Mouse (Mus musculus) forebrain, embryonic 15.5 days (tissue): Measurements from ENCODE around the gene Dvl2. TPM values are rescaled to one million over a fixed set of nuclear protein-coding genes. Genes with fewer than 3 reads are reported as not detected.
"Not testable (repeated sequence)": the region's sequence is repeated elsewhere in the genome, so short reads cannot be mapped to it uniquely, and the experiment has no call there.

Experiments used
- ATAC-seq: fragments of 200-750 bp; cut with Nextera tagmentation; replicated peaks from 2 replicates; pipeline ENCODE4 v1.8.0; 2017; ENCODE audit warnings: mild to moderate bottlenecking, moderate TSS enrichment, moderate library complexity
- H3K27ac ChIP-seq: fragments of 300-500 bp; sonication (generic); replicated peaks from 2 replicates; pipeline ENCODE4 v1.5.1; 2015; ENCODE audit warnings: mild to moderate bottlenecking, inconsistent platforms
- H3K27me3 ChIP-seq: fragments of 300-500 bp; sonication (generic); 2 replicates; pipeline ENCODE4 v1.6.1; 2015; ENCODE audit warnings: inconsistent platforms
- H3K36me3 ChIP-seq: fragments of 300-500 bp; sonication (generic); 2 replicates; pipeline ENCODE4 v1.6.1; 2015; ENCODE audit warnings: mild to moderate bottlenecking, inconsistent platforms
- H3K4me1 ChIP-seq: fragments of 300-500 bp; sonication (generic); 2 replicates; pipeline ENCODE4 v1.6.1; 2015; ENCODE audit warnings: inconsistent platforms
- H3K4me2 ChIP-seq: fragments of 300-500 bp; sonication (generic); replicated peaks from 2 replicates; pipeline ENCODE4 v1.6.1; 2015; ENCODE audit warnings: mild to moderate bottlenecking, inconsistent platforms
- H3K4me3 ChIP-seq: fragments of 300-500 bp; sonication (generic); 2 replicates; pipeline ENCODE4 v1.5.1; 2015; ENCODE audit warnings: mild to moderate bottlenecking, inconsistent platforms
- H3K9ac ChIP-seq: fragments of 300-500 bp; sonication (generic); replicated peaks from 2 replicates; pipeline ENCODE4 v1.6.1; 2015; ENCODE audit warnings: mild to moderate bottlenecking, inconsistent platforms
- H3K9me3 ChIP-seq: fragments of 300-500 bp; sonication (generic); 2 replicates; pipeline ENCODE4 v1.6.1; 2016; ENCODE audit warnings: inconsistent platforms
- WGBS: fragments of 180-500 bp; shearing (Covaris S2); methylation state at CpG from one replicate; pipeline ENCODE4 v1.1.7; 2015; ENCODE audit warnings: mixed read lengths; 5-methylcytosine and 5-hydroxymethylcytosine counted together
- polyA plus RNA-seq: library from polyadenylated mRNA; unstranded; fragments of >200 nt; fragmentation: Nextera tagmentation; extraction: Ambion mirVana; gene quantifications from 2 replicates; pipeline ENCODE4 v1.2.1, GENCODE M21; 2015

Gene Dvl2
- polyA plus RNA-seq, 1 experiment from 2014 or later: 35.3 TPM

GRCm38 (mm10) chr11:70014880-70015558, 14.6 kb downstream of the Dvl2 start, which contains the start of gene Acadvl:
Gene Acadvl, minus strand, starts transcription at chr11:70015411.
- WGBS: under 1% methylated on average over 35 of the region's 35 CpGs
- no peaks in the 10 kb centered on the region for H3K9me3 ChIP-seq

GRCm38 (mm10) chr11:70015677-70016076, 15.3 kb downstream of the Dvl2 start:
- no peaks in the 10 kb centered on the region for H3K27me3 ChIP-seq
- H3K36me3 ChIP-seq: peaks cover 25% of the 10 kb centered on the region
- H3K4me2 ChIP-seq: peak overlapping the region; percentile 74
- WGBS: 68% methylated on average over 6 of the region's 6 CpGs
- peaks cover 50% of the 10 kb centered on the region for H3K4me1 ChIP-seq
- H3K27ac ChIP-seq: no peak overlapping the region
- no peak overlapping the region; the same call in 1 of the 2 replicates for H3K9ac ChIP-seq
- ATAC-seq: no peak
- no peaks in the 10 kb centered on the region for H3K9me3 ChIP-seq
- H3K4me3 ChIP-seq: peak overlapping the region; percentile 54; the same call in 1 of the 2 replicates

More at GRCm38 (mm10) chr11:70014880-70015558, 14.6 kb downstream of the Dvl2 start, which contains the start of gene Acadvl:
- Histone ChIP-seq H3K9ac (peak within 1 kb of the TSS; percentile 73), H3K4me1 (peaks cover 43% of the 10 kb centered on the region), H3K4me3 (peak within 1 kb of the TSS; percentile 54), H3K27me3 (no peaks in the 10 kb centered on the region), H3K4me2 (peak within 1 kb of the TSS; percentile 74), H3K27ac (peak within 1 kb of the TSS; percentile 63), H3K36me3 (peaks cover 31% of the 10 kb centered on the region)
- peak; percentile 79 for ATAC-seq

GRCm38 (mm10) chr11:70016177-70016576, 15.8 kb downstream of the Dvl2 start:
- H3K4me1 ChIP-seq: peaks cover 53% of the 10 kb centered on the region

GRCm38 (mm10) chr11:70016669-70017068, 16.3 kb downstream of the Dvl2 start, which contains the start of gene Dlg4:
Gene Dlg4, plus strand, starts transcription at chr11:70016942.
- WGBS: 76% methylated on average over 3 of the region's 3 CpGs
- H3K9ac ChIP-seq: peak within 1 kb of the TSS; percentile 82
- peak within 1 kb of the TSS; percentile 96 for H3K27ac ChIP-seq
- ATAC-seq: no peak
- H3K27me3 ChIP-seq: no peaks in the 10 kb centered on the region
- H3K9me3 ChIP-seq: no peaks in the 10 kb centered on the region
- peak within 1 kb of the TSS; percentile 65 for H3K4me3 ChIP-seq
- H3K4me2 ChIP-seq: peak within 1 kb of the TSS; percentile 63
- H3K36me3 ChIP-seq: peaks cover 15% of the 10 kb centered on the region
- H3K4me1 ChIP-seq: peaks cover 53% of the 10 kb centered on the region

More at GRCm38 (mm10) chr11:70016177-70016576, 15.8 kb downstream of the Dvl2 start:
- H3K4me2 ChIP-seq, H3K9me3 ChIP-seq, H3K27me3 ChIP-seq, H3K9ac ChIP-seq, H3K4me3 ChIP-seq, ATAC-seq, H3K27ac ChIP-seq: not testable (repeated sequence)
- H3K36me3 ChIP-seq: peaks cover 20% of the 10 kb centered on the region
- WGBS: 81% methylated on average over 2 of the region's 2 CpGs

- Histone ChIP-seq H3K9ac (peak overlapping the region; percentile 82), H3K4me1 (peaks cover 58% of the 10 kb centered on the region), H3K4me2 (peak overlapping the region; percentile 63), H3K27me3 (no peaks in the 10 kb centered on the region), H3K27ac (peak overlapping the region; percentile 96), H3K4me3 (peak overlapping the region; percentile 65; the same call in 1 of the 2 replicates), H3K36me3 (peaks cover 8% of the 10 kb centered on the region), H3K9me3 (no peaks in the 10 kb centered on the region)
- WGBS: 23% methylated on average over 7 of the region's 7 CpGs
- no peak for ATAC-seq
Observed at GRCm38 (mm10) chr11:70017199-70017767, 16.9 kb downstream of the Dvl2 start.

GRCm38 (mm10) chr11:70018131-70018990, 18.0 kb downstream of the Dvl2 start:
- no peaks in the 10 kb centered on the region for H3K27me3 ChIP-seq
- ATAC-seq: no peak
- H3K27ac ChIP-seq: peak overlapping the region; percentile 96
- peak overlapping the region; percentile 65 for H3K4me3 ChIP-seq
- H3K36me3 ChIP-seq: no peaks in the 10 kb centered on the region
- peak overlapping the region; percentile 63 for H3K4me2 ChIP-seq
- H3K4me1 ChIP-seq: peaks cover 69% of the 10 kb centered on the region
- 0% methylated on average over 24 of the region's 25 CpGs for WGBS
- H3K9me3 ChIP-seq: no peaks in the 10 kb centered on the region
- H3K9ac ChIP-seq: peak overlapping the region; percentile 82

- Histone ChIP-seq H3K27ac (peak overlapping the region; percentile 96), H3K4me2 (peak overlapping the region; percentile 63), H3K36me3 (no peaks in the 10 kb centered on the region), H3K9me3 (no peaks in the 10 kb centered on the region), H3K27me3 (no peaks in the 10 kb centered on the region), H3K4me1 (peaks cover 74% of the 10 kb centered on the region), H3K9ac (peak overlapping the region; percentile 82), H3K4me3 (peak overlapping the region; percentile 65)
- WGBS: 11% methylated on average over 2 of the region's 2 CpGs
- no peak for ATAC-seq
Observed at GRCm38 (mm10) chr11:70019495-70020021, 19.2 kb downstream of the Dvl2 start.

- Histone ChIP-seq H3K4me3 (peak overlapping the region; percentile 65), H3K9me3 (no peaks in the 10 kb centered on the region), H3K27me3 (no peaks in the 10 kb centered on the region), H3K4me1 (peaks cover 70% of the 10 kb centered on the region), H3K36me3 (no peaks in the 10 kb centered on the region), H3K9ac (peak overlapping the region; percentile 82), H3K27ac (peak overlapping the region; percentile 96), H3K4me2 (peak overlapping the region; percentile 63)
- no peak for ATAC-seq
- 8% methylated on average over 8 of the region's 8 CpGs for WGBS
Observed at GRCm38 (mm10) chr11:70020022-70020631, 19.7 kb downstream of the Dvl2 start.

GRCm38 (mm10) chr11:70020731-70021263, 20.4 kb downstream of the Dvl2 start:
- H3K9me3 ChIP-seq: no peaks in the 10 kb centered on the region
- peak; percentile 81 for ATAC-seq
- H3K9ac ChIP-seq: peak overlapping the region; percentile 82
- H3K4me2 ChIP-seq: peak overlapping the region; percentile 63
- H3K27ac ChIP-seq: peak overlapping the region; percentile 96
- peaks cover 70% of the 10 kb centered on the region for H3K4me1 ChIP-seq
- no peaks in the 10 kb centered on the region for H3K27me3 ChIP-seq
- peak overlapping the region; percentile 65 for H3K4me3 ChIP-seq
- WGBS: under 1% methylated on average over 8 of the region's 8 CpGs
- H3K36me3 ChIP-seq: no peaks in the 10 kb centered on the region

GRCm38 (mm10) chr11:70021264-70022132, 21.1 kb downstream of the Dvl2 start:
- ATAC-seq: peak; percentile 66
- WGBS: under 1% methylated on average over 40 of the region's 40 CpGs
- Histone ChIP-seq H3K4me3 (peak overlapping the region; percentile 65), H3K27ac (peak overlapping the region; percentile 96), H3K27me3 (no peaks in the 10 kb centered on the region), H3K4me1 (peaks cover 77% of the 10 kb centered on the region), H3K36me3 (no peaks in the 10 kb centered on the region), H3K4me2 (peak overlapping the region; percentile 63), H3K9me3 (no peaks in the 10 kb centered on the region), H3K9ac (peak overlapping the region; percentile 82)
